Mouse (Mus musculus) cerebellum, adult 9-11 months (tissue): ENCODE data around the gene Zfp963.

Experiments
- DNase-seq: peaks from one replicate; pipeline ENCODE4 v3.0.0; 2022

The Zfp963 gene

DNA sequence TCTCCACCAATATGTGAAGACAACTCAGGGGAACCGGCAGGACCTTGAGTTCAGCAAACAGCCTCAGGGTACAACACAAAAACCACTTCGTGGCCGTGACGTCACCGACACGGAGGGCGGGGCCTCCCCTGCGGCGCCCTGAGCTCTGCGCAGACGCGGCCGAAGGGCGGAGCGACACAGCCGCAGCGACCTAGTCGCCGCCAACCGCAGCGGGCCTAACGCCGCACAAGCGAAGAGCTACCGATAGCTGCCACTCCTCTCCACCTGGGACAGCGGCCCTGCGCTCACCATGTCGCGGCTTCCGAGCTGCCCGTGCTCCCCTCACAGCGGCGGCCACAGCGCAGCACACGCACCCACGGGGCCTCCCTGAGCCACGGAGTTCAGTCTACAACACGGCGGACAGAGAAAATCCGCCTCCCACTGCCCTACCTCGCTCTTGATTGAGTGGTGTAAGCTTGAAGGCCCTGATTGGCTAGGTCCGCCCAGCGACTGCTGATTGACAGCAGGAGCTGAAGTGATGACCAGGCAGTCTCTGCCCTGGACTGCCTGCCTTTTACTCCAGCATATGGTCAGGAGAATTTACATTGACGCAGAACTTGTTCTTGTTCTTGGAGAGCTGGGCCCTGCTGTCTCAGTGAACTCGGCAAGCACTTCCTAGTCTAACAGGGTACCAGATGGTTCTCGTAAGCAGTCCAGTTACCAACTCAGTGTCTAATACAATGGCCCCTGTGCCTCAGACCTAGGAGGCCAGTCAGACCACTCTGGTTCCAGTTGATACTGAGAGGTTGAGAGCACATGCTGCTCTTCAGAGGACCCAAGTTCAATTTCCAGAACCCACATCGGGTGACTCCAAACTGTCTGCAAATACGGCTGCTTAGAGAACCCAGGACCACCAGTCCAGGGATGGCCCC is at the start of gene Zfp963:
Gene Zfp963 (minus strand): TSS at position 427 of the 911 bp plus-strand sequence.
- peak; percentile 96 for DNase-seq

DNA sequence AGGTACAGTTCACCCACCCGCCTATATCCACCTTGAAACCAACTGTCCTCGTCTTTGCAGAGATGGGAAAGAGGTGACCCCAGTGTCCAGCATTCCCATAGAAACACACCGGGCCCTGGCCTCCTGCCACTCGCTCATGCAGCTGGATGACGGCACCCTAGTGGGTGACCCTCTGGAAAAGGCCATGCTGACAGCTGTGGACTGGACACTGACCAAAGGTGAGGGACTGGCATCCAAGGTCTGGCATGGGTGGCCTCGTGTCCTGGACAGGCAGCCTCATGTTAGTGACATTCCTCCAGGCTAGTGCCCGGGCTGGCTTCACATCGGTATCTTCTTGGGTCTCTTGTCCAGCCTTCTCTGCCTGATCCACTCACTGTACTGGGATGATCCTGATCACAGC is 49.5 kb upstream of the Zfp963 start:
- DNase-seq, result no peak

DNA sequence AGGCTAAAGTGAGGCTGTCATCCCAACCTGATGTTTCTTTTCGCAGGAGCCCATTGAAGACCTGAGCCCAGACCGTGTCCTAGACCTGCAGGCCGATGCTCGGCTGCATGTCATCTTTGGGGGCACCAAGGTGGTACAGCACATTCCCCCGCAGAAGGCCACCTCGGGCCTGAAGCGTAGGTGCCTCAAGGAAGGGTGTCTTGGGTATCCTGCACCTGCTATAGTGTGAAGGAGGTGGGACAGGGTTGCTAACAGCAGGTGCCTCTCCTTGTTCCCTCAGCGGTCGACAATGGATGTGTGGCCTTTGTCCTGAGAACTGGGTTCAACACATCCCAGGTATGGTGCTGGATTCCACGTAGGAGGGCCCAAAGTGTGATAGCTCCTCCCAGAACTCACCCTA is 47.9 kb upstream of the Zfp963 start:
- DNase-seq, result no peak

DNA sequence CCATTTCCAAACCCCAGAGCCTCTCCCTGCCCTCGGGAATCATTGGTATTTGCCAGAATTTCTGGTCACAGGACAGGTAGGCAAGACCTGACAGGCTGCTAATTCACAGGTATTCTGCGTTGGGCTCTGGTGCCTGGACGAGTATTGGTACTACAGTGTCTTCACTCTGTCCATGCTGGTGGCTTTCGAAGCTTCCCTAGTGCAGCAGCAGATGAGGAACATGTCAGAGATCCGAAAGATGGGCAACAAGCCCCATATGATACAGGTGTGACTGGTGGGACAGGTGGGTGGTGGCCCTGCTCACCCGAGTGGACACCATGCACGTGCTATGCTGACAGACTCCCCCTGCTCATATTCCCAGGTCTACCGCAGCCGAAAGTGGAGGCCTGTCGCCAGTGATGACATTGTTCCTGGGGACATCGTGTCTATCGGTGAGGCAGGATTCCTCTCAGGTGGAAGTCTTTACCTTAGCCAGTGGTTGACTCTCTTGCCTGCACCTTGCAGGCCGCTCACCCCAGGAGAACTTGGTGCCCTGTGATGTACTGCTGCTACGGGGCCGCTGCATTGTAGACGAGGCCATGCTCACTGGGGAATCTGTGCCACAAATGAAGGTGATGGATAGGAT is 47.1 kb upstream of the Zfp963 start:
- no peak for DNase-seq

DNA sequence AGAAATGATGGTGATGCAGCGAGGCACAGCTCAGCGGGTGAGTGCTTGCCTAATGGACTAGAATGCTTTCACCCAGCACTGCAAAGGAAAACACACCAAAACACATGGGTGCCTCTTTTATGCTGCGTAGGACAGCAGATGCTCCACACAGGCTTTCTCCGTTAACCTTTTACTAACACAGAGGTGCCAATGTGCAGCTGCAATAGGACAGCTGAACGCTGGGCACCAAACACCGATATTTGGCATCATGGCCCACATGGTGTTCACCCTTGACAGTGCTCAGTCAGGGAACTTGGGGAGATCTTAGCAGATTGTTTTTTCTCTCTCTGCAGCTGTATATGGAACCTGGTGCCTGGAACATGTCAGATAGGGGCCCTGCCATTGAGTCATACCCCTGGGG is 45.1 kb upstream of the Zfp963 start:
- DNase-seq, result no peak

DNA sequence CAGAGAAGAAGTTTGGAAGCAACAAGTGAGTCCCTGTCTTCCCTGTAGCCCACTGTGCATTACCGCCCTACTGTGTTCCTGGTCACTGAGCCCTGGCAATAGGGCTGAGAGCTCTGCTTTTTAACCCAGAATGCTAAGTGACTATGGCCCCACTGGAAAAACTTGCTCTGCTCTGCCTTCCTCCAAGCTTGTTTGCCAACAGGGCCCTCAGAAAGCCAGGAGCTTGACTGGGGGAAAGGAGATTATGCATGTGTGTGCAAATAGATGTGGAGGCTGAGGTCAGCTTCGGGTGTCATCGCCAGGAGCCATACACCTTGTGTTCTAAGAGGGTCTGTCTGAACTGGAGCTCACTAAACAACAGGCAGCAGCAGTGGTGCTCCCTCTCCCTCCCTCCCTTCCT is 44.3 kb upstream of the Zfp963 start:
- DNase-seq, result no peak

DNA sequence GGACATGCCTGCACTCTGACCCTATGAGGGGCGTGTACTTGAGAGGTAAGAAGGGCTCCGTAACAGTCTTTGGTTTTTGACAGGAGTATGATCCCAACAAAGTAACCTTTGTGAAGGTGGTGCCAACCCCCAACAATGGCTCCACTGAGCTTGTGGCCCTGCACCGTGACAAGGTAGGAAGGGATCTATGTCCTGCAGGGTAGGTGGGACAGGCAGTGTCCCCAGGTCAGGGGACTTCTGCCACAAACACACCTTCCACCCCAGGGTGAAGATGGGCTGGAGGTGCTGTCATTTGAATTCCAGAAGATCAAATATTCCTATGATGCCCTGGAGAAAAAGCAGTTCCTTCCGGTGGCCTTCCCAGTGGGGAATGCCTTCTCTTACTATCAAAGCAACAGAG is 43.9 kb upstream of the Zfp963 start:
- DNase-seq, result no peak

DNA sequence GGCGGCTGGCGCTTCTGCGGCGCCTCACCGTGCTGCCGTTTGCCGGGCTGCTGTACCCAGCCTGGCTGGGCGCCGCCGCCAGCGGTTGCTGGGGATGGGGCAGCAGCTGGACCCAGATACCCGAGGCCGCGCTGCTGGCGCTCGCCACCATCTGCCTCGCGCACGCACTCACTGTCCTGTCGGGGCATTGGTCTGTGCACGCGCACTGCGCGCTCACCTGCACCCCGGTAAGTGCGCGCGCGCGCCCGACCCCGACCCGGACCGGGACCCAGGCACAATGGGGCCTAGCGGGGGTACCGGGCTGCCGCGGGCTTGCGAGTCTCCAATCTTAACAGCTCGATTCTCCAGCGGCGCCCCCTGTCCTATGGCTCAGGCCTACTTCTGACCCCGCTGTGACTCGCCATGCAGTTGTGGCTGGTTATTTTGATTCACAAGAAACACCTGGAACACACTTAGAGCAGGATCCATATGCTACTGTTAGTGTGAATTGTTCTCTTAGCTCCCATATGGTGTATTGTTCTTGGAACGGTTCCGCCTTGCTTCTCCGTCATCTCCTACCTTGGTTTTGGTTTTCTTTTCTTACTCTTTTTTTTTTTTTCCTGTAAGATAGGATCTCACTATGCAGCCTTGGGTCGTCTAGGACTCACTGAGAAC is 41.8 kb upstream of the Zfp963 start:
- peak; percentile 69 for DNase-seq

DNA sequence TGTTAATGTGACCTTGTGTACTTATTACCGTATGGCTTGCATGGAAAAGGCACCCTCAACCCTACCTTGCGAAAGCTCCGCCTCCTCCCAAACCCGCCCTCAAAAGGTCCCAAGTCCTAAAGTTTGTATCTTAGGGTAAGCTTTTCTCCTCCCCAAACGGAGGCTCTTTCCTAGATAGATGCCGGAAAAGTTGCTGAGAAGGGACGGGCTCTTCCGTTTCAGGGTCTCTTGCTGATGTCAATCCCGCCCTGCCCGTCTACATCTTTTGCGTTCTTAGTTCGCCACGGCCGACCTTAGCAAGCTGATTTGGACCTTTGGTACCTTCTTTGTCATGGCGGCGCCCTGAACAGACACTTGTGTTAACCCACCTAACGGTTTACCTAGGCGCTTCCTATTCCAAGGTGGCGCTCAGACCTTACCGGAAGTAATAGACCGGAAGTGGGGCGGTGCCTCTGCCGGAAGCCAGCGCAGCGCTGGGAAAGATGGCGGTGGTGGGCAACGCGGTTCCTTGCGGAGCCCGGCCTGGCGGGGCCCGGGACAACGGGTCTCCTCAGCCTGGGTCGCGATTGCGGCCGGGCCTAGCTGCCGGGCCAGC is 41.1 kb upstream of the Zfp963 start, which contains the start of the genes Atp13a1 and Zfp866:
Gene Atp13a1 (plus strand): TSS at position 391 of the 595 bp plus-strand sequence.
Gene Zfp866 (minus strand): TSS at position 406 of the 595 bp plus-strand sequence.
- DNase-seq, result peak; percentile 90

DNA sequence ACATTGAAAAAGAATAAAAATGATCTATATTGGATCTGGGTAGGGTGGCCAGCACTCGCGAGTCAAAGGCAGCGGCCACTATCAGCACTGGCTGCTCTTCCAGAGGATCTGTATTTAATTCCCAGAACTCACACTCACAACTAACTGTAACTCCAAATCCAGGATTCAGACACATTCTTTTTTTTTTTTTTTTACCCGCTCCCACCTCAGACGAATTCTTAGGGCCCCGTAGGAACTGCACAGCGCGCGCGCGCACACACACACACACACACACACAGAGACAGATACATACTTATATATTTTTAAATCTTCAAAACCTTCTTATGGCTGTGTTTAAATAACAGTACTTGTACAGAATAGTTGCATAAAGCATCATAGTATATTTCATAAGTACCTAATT is 40.6 kb upstream of the Zfp963 start:
- no peak for DNase-seq

DNA sequence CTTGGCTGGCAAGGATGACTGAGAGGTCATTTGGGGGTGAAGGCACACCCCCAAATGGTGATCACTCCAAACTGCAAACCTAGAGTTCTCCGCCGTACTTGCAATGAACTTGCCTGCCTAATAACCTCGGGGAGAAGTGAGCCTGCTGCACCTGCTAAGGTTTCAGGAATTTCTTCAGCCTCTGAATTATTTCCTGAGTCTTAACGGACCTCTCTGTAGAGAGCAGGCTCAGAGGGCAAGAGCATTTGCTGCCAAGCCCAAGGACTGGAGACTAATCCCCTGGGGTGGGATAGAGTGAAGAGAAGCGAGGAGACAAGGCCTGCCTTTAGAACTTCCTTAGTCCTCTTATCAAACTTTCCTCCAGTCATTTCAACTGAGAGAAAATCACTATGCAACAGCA is 40.0 kb upstream of the Zfp963 start:
- DNase-seq, result no peak

DNA sequence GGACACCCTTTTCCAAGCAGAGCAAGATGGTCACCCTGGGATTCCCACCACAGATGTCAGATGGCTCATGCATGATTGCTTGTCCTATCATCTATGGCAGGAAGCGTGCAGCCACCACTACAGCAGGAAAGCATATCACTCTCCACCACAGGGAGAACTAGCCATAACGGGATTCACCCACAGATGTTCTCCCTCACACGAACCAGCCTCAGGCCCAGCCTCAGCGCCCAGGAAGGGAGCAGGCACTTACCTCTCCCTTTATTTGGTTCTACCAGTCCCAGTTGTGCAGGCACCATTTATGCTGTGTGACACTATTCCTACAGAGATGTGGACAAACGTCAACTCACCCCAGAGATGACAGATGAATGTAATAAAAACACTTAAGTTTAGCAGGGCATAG is 39.3 kb upstream of the Zfp963 start:
- DNase-seq, result no peak

DNA sequence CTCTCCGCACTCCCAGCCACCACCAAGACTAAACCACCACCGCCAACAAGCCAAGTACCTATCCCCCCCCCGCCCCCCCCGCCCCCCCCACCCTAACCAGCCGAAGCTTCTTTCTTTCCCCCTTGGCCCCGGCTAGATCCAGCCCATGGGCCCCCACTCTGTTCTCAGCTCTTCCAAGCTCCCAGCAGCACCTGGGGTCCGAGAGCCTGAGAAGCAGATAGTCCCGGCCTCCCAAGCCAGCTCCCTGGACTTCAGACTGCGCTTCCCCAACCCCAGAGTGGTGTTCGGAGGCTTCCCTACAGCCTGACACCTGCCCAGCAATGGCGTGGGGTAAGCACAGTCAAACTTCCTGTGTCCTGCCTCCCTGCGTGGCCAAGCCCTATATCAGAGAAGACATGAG is 27.3 kb upstream of the Zfp963 start:
- no peak for DNase-seq

DNA sequence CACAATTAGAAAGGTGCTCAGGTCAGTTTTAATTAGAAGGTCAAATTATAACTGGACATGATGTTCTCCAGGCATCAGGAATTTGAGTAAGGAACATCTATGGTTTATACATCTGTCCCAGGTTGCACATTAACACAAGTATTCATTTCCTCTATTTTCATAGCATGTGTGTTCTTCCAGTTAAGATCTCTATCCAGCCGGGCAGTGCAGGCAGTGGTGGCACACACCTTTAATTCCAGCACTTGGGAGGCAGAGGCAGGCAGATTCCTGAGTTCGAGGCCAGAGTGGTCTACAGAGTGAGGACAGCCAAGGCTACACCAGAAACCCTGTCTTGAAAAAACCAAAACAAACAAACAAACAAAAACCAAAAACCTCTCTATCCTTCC is 25.4 kb upstream of the Zfp963 start:
- no peak for DNase-seq

DNA sequence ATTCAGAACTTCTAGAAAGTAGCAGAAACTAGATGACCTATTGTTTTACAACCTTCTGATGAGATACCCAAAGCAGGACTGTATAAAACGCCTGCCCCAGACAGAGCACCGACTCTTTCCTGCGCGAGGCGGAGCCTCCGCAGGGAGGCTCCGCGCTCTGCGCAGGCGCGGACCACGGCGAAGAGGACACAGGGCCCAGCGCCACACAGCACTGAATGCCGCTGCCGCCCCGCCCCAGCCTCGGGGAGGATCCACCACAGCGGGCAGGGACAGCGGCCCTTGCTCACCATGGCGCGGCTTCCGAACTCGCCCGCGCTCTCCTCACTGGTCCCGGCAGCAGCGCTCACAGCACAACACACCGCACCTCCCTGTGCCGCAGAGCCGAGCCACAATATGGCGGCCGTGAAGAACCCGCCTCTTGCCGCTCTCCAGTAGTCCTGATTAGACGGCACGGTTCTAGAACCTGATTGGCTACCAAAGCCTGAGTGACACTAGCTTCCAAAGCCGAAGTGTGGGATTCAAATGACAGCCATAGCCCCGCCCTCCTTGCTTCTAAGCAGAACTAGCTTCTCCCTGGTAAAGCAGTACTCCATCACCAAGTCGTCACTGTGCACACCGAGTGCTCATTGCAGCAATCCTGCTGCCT is 24.9 kb upstream of the Zfp963 start, which contains the start of gene Gm20422:
Gene Gm20422 (minus strand): TSS at position 384 of the 646 bp plus-strand sequence.
- peak; percentile 95 for DNase-seq

DNA sequence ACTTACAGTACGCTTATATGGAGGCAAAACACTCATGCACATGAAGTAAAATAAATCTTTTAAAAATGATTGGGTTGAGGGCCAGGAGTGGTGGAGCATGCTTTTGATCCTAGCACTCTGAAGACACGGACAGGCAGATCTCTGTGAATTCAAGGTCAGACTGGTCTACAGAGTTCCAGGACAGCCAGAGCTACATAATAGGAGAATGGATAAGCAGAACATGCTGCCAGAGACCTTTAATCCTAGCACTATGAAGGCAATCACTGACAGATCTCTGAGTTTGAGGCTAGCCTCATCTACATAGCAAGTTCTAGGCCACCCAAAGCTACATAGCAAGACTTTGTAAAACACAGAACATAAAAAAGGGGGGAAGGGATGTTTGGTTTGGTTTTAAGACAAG is 22.3 kb upstream of the Zfp963 start:
- DNase-seq, result no peak

DNA sequence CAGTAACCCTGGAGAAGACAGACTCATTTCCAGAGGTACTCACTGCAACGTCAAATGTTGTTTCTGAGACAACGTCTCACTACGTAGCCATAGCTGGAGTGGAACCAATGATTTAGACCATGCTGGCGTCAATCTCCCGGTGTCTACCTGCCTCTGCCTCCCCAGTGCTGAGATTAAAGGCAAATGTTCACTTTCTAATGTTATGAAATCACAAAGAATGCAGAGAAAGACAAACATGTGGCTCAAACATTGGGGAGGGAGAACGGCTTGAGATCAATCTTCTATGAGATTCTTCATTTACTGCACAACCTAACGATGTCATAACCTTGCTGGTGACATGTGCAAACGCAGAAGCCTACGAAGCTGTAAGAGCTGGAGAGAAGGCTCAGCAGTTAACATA is 21.5 kb upstream of the Zfp963 start:
- DNase-seq, result no peak

DNA sequence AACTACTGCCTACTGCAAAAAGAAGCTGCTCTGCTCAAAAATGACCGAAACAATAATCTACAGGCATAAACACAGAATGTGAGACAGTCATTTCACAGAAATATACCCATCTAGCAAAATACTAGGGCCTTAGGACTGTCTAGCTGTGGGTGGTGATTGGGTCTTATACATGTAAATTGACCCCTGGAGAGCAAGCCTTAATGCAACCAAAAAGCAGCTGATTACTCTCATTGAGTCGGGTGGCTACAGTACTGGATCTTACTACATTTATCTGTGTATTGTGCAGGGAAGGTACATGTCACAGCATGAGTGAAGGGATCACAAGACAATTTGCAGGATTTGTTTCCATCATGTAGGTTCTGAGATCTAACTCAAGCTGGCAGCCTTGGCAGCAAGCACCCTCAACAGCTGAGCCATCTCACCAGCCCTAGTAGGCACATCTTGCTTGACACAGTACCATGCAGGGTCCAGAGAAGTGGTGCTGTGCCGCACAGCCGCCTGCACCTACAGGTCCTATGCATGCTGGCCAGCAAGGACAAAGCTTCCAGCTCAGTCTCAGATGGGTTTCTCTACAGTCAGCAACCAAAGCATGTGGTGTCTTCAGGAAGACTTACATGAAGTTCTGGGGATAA is 12.2 kb upstream of the Zfp963 start:
- no peak for DNase-seq

DNA sequence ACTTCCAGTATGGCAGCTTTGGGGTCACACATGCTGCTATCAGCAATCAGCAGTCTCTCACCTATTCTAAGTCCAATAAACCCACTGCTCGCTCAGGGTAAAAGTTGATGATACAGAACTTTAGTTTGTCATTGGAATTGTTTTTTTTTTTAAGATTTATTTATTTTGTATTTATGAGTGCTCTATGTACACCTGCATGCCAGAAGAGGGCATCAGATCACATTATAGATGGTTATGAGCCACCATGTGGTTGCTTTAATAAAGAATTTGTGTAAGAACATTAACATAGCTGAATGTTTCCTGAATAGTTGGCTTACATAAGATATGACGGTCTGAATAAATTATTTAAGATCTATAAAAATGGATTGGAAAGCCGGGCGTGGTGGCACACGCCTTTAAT is 8.5 kb upstream of the Zfp963 start:
- DNase-seq, result no peak

DNA sequence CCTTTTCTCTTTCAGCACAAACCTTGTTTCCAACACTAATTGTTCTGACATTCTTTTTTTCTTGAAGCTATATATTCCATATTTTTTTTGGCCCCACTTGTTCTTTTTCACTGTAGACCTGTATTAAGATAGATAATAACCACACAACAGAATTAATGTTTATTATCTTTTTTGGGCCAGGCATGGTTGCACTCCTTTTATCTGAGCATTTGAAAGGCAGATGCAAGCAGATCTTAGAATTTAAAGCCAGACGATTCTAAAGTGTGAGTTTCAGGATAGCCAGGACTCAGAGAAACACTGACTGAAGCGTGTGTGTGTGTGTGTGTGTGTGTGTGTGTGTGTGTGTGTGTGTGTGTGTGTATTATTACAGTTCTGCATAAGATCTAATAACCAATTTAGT is 2.7 kb upstream of the Zfp963 start:
- no peak for DNase-seq

DNA sequence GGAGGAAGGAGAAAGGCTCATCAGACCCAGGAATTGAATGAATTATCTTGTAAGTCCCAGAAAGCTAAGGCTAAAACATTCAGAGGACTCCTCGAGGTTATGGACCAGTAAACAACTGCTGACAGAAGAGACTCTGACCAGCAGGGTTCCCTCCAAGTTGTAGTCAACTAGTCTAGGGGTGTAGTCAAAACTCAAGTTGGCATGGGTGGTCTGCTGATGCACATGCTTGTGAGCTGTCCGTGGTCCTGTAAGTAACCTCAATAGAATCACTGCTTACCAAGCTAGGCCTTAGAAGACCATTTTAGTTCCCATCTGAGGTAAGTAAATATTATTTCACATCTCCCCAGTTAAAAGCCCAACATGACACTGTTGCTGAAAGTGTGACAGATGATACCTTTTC is 8.5 kb downstream of the Zfp963 start:
- DNase-seq, result no peak

DNA sequence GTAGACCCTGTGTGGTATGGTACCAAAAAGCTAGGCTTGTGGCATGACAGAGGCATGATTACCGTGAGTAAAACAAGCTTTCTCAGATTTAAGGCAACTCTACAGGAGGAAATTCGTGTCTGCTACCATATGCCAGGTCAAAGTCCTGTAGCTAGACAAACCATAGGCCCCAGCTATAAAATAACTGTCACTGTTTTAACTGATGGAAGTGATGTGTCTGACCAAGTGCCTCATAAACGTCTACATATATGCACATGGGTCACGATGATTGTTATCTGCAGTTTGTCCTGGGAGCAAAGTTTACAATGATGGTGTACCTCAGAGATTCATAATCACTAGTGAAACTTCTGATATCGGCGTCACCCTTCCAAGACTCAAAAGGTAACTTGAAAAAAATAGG is 9.0 kb downstream of the Zfp963 start:
- no peak for DNase-seq
